Mouse (Mus musculus) cortical plate, adult 2 months (tissue): ENCODE data around the gene H2-M10.6. TPM values are rescaled to one million over a fixed set of nuclear protein-coding genes. Genes with fewer than 3 reads are reported as not detected.
A peak's percentile ranks its signal among the peaks of the same experiment; 100 is the strongest.

Experiments used
- H3K27ac ChIP-seq: fragments of 200-500 bp; 2 replicates; pipeline ENCODE4 v1.5.1; 2012; ENCODE audit warnings: low read length, control low read depth, inconsistent platforms; ENCODE audit not compliant: insufficient read depth
- H3K4me1 ChIP-seq: fragments of 200-500 bp; 2 replicates; pipeline ENCODE4 v1.6.1; 2011; ENCODE audit warnings: low read length; ENCODE audit not compliant: control insufficient read depth, insufficient read depth
- H3K4me3 ChIP-seq: fragments of 200-500 bp; 2 replicates; pipeline ENCODE4 v1.5.1; 2011; ENCODE audit warnings: mild to moderate bottlenecking, low read length, control low read depth; ENCODE audit not compliant: insufficient read depth
- CTCF ChIP-seq: fragments of 200-500 bp; IDR thresholded peaks from 2 replicates; pipeline ENCODE4 v1.5.1; 2011; ENCODE audit warnings: mild to moderate bottlenecking, control low read depth, low read length; ENCODE audit not compliant: insufficient read depth; ENCODE audit errors: extremely low read depth
- POLR2A ChIP-seq: fragments of 200-500 bp; IDR thresholded peaks from 2 replicates; pipeline ENCODE4 v1.6.1; 2011; ENCODE audit warnings: mild to moderate bottlenecking, low read length, control low read depth; ENCODE audit not compliant: insufficient read depth; ENCODE audit errors: extremely low read depth
- polyA plus RNA-seq: library from polyadenylated mRNA; depleted of rRNA; stranded (reverse); fragments of >200 nt; gene quantifications from 2 replicates; pipeline ENCODE4 v1.2.3, GENCODE M21; 2012

H2-M10.6 gene
- polyA plus RNA-seq, 1 experiment = not detected

GRCm38 (mm10) chr17:36839001-36839400, 27.0 kb downstream of the H2-M10.6 start:
- Histone ChIP-seq H3K4me3 (no peak overlapping the region), H3K4me1 (peaks cover 4% of the 10 kb centered on the region; the same call in 1 of the 2 replicates), H3K27ac (no peak overlapping the region)
- TF ChIP-seq CTCF (no peak), POLR2A (no peak)

- H3K4me3 ChIP-seq = no peak overlapping the region
- H3K4me1 ChIP-seq = peaks cover 4% of the 10 kb centered on the region; the same call in 1 of the 2 replicates
- no peak overlapping the region for H3K27ac ChIP-seq
- TF ChIP-seq POLR2A (no peak), CTCF (no peak)
Observed at GRCm38 (mm10) chr17:36839931-36840330, 28.0 kb downstream of the H2-M10.6 start.

GRCm38 (mm10) chr17:36840961-36841445, 29.0 kb downstream of the H2-M10.6 start:
- TF ChIP-seq CTCF (no peak), POLR2A (no peak)
- H3K4me3 ChIP-seq = no peak overlapping the region
- peaks cover 4% of the 10 kb centered on the region; the same call in 1 of the 2 replicates for H3K4me1 ChIP-seq
- H3K27ac ChIP-seq = no peak overlapping the region

GRCm38 (mm10) chr17:36843696-36844095, 31.7 kb downstream of the H2-M10.6 start:
- Histone ChIP-seq H3K27ac (no peak overlapping the region), H3K4me3 (no peak overlapping the region), H3K4me1 (no peaks in the 10 kb centered on the region)
- TF ChIP-seq POLR2A (no peak), CTCF (no peak)

- no peak for TF ChIP-seq POLR2A
- TF ChIP-seq CTCF = no peak
- no peak overlapping the region for H3K27ac ChIP-seq
Observed at GRCm38 (mm10) chr17:36844286-36844719, 32.3 kb downstream of the H2-M10.6 start.

GRCm38 (mm10) chr17:36844725-36845124, 32.8 kb downstream of the H2-M10.6 start:
- Histone ChIP-seq H3K4me1 (no peaks in the 10 kb centered on the region), H3K4me3 (no peak overlapping the region), H3K27ac (no peak overlapping the region)
- TF ChIP-seq CTCF = no peak
- no peak for TF ChIP-seq POLR2A

More at GRCm38 (mm10) chr17:36844286-36844719, 32.3 kb downstream of the H2-M10.6 start:
- H3K4me3 ChIP-seq = no peak overlapping the region
- H3K4me1 ChIP-seq = no peaks in the 10 kb centered on the region

GRCm38 (mm10) chr17:36848911-36849310, 36.9 kb downstream of the H2-M10.6 start:
- Histone ChIP-seq H3K4me1 (no peaks in the 10 kb centered on the region; the same call in 1 of the 2 replicates), H3K27ac (peak overlapping the region; percentile 31; the same call in 1 of the 2 replicates), H3K4me3 (no peak overlapping the region)
- TF ChIP-seq CTCF = no peak
- TF ChIP-seq POLR2A = no peak

GRCm38 (mm10) chr17:36849992-36850391, 38.0 kb downstream of the H2-M10.6 start:
- H3K4me1 ChIP-seq = no peaks in the 10 kb centered on the region; the same call in 1 of the 2 replicates
- H3K4me3 ChIP-seq = no peak overlapping the region
- TF ChIP-seq POLR2A (no peak), CTCF (no peak)
- no peak overlapping the region for H3K27ac ChIP-seq

GRCm38 (mm10) chr17:36851200-36851599, 39.2 kb downstream of the H2-M10.6 start:
- Histone ChIP-seq H3K27ac (no peak overlapping the region), H3K4me1 (no peaks in the 10 kb centered on the region; the same call in 1 of the 2 replicates), H3K4me3 (no peak overlapping the region)
- no peak for TF ChIP-seq POLR2A
- TF ChIP-seq CTCF = no peak

GRCm38 (mm10) chr17:36851627-36852026, 39.7 kb downstream of the H2-M10.6 start:
- no peak overlapping the region for H3K4me3 ChIP-seq
- H3K4me1 ChIP-seq = no peaks in the 10 kb centered on the region; the same call in 1 of the 2 replicates
- TF ChIP-seq CTCF (no peak), POLR2A (no peak)
- no peak overlapping the region for H3K27ac ChIP-seq

- no peak for TF ChIP-seq POLR2A
- TF ChIP-seq CTCF = no peak
- Histone ChIP-seq H3K4me3 (no peak overlapping the region), H3K4me1 (no peaks in the 10 kb centered on the region), H3K27ac (no peak overlapping the region)
Observed at GRCm38 (mm10) chr17:36855484-36855883, 43.5 kb downstream of the H2-M10.6 start.
